ENCODE assay signal across 11 mouse cellular contexts in the genomic region with DNA sequence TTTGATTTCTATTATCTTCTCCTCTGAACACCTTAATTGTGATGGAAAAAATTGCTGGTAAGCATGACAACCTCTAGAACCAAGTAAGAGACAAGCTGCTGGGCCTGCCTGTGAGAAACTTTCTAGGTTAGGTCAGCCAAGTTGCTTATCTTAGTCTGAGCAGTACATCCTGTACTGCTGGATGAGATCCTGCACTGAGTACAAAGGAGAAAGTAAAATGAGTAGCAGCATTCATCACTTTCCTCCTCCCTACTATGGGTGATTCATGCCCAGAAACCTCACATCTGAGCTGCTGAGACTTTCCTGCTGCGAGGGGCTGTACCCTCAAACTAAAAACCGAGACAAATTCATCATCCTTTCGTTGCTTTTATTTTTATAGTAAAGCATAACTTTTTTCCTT.
"Had no signal": no experiment of that assay in that cellular context is flagged by ENCODE, and none has a peak within 500 bp of the region (broad histone marks: within the 10 kb centered on the region; RNA-seq: fewer than 3 reads in every experiment).

No protein-coding gene starts in this region.

- DNase-seq: kidney, postnatal 10 days; kidney, postnatal 36 days; layer of hippocampus, postnatal 36 days; liver, embryonic 13.5 days; lung, adult 2 months; lung, postnatal 14 days; lung, postnatal 4 days; midbrain, embryonic 14.5 days; thymus, postnatal 36 days had no signal

- H3K9ac ChIP-seq: liver, embryonic 13.5 days had no signal

- H3K27ac ChIP-seq: left cerebral cortex, adult 2 months; liver, embryonic 13.5 days had no signal

- H3K36me3 ChIP-seq: liver, embryonic 13.5 days had no signal

- H3K27me3 ChIP-seq: liver, embryonic 13.5 days had no signal

- H3K4me1 ChIP-seq: liver, embryonic 13.5 days had no signal

- H3K4me2 ChIP-seq: liver, embryonic 13.5 days; midbrain, embryonic 11.5 days had no signal

- H3K9me3 ChIP-seq: liver, embryonic 13.5 days had no signal

- H3K4me3 ChIP-seq: left cerebral cortex, adult 2 months; liver, embryonic 13.5 days had no signal
